Mouse (Mus musculus) small intestine, adult 2 months (tissue): ENCODE measurements around the gene Ccdc191.

Source experiments
- CTCF ChIP-seq: fragments of 200-500 bp; IDR thresholded peaks from 2 replicates; pipeline ENCODE4 v1.5.1; 2012; ENCODE audit warnings: low read depth, mild to moderate bottlenecking, control low read depth, inconsistent platforms, low read length, moderate library complexity, mixed read lengths; ENCODE audit not compliant: insufficient replicate concordance, insufficient read length; ENCODE audit errors: extremely low read depth
- POLR2A ChIP-seq: fragments of 200-500 bp; IDR thresholded peaks from 2 replicates; pipeline ENCODE4 v1.6.1; 2012; ENCODE audit warnings: low read depth, mild to moderate bottlenecking, control low read depth, inconsistent platforms, low read length, moderate library complexity

DNA sequence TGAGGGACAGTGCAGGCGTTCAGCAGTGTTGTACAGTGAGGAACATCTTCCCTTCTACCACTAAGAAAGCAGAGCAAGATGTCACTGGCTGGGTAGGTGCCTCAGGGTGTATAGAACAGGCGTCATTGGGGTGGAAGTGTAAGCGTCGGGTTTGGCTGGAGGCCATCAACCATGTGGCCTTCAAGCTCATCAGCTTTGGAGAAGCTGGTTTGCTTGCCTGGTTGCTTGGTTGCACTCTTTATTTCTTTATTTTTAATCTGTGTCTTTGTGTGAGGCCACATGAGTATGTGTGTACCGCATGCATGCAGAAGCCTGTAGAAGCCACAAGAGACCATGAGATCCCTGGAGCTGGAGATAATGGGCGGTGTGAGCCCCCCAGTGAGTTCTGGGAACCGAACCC lies 42.7 kb downstream of the Ccdc191 start:
- no peak for TF ChIP-seq CTCF
- TF ChIP-seq POLR2A: no peak
